Mouse (Mus musculus) yolk sac, embryonic 10.5 days (tissue): ENCODE results near the gene Efna1.

Experiments
- DNase-seq: peaks from one replicate; pipeline ENCODE4 v3.0.0-alpha.2; 2017; ENCODE audit warnings: low spot score

Gene Efna1

GRCm38 (mm10) chr3:89280606-89281511 is at the start of gene Efna1:
Gene Efna1 (minus strand): TSS chr3:89281142.
- peak; percentile 93 for DNase-seq

- no peak for DNase-seq
Observed at GRCm38 (mm10) chr3:89330346-89330745, 49.4 kb upstream of the Efna1 start.

GRCm38 (mm10) chr3:89328623-89329022 is 47.7 kb upstream of the Efna1 start:
- no peak for DNase-seq

GRCm38 (mm10) chr3:89327371-89327870 is 46.5 kb upstream of the Efna1 start:
- no peak for DNase-seq

GRCm38 (mm10) chr3:89325882-89326281 is 44.9 kb upstream of the Efna1 start:
- DNase-seq = no peak

- DNase-seq = no peak
Observed at GRCm38 (mm10) chr3:89322514-89323165, 41.7 kb upstream of the Efna1 start, which contains the start of gene Efna3. Gene Efna3 (minus strand): TSS chr3:89322965.

GRCm38 (mm10) chr3:89322131-89322500 is 41.2 kb upstream of the Efna1 start:
- no peak for DNase-seq

GRCm38 (mm10) chr3:89321183-89322130 is 40.5 kb upstream of the Efna1 start:
- DNase-seq = no peak

- peak; percentile 71 for DNase-seq
Observed at GRCm38 (mm10) chr3:89320581-89321182, 39.7 kb upstream of the Efna1 start.

- no peak for DNase-seq
Observed at GRCm38 (mm10) chr3:89319591-89320350, 38.8 kb upstream of the Efna1 start.

- no peak for DNase-seq
Observed at GRCm38 (mm10) chr3:89318971-89319590, 38.1 kb upstream of the Efna1 start.

- no peak for DNase-seq
Observed at GRCm38 (mm10) chr3:89318316-89318715, 37.4 kb upstream of the Efna1 start.

GRCm38 (mm10) chr3:89317246-89317645 is 36.3 kb upstream of the Efna1 start:
- DNase-seq = no peak

GRCm38 (mm10) chr3:89316833-89317232 is 35.9 kb upstream of the Efna1 start:
- peak; percentile 80 for DNase-seq

- DNase-seq = no peak
Observed at GRCm38 (mm10) chr3:89315930-89316831, 35.2 kb upstream of the Efna1 start.

- DNase-seq = peak; percentile 74
Observed at GRCm38 (mm10) chr3:89315195-89315929, 34.4 kb upstream of the Efna1 start.

GRCm38 (mm10) chr3:89314791-89315190 is 33.8 kb upstream of the Efna1 start:
- DNase-seq = no peak

- no peak for DNase-seq
Observed at GRCm38 (mm10) chr3:89314340-89314739, 33.4 kb upstream of the Efna1 start.
